Mouse (Mus musculus): ENCODE measurements around the gene Srbd1. TPM values are rescaled to one million over a fixed set of nuclear protein-coding genes. Genes with fewer than 3 reads are reported as not detected.

Gene Srbd1
- polyA plus RNA-seq, 1 experiment from 2014 or later = 10.1 TPM

- Histone ChIP-seq H3K9me3 (ENCODE audit: low read depth, low read length) (no peaks in the 10 kb centered on the region), H3K4me1 (ENCODE audit: insufficient read depth) (no peaks in the 10 kb centered on the region), H3K9ac (no peak overlapping the region), H3K27me3 (ENCODE audit: insufficient read depth, low read length) (no peaks in the 10 kb centered on the region), H3K4me3 (ENCODE audit: low read depth, low read length) (no peak overlapping the region), H3K36me3 (ENCODE audit: insufficient read depth) (no peaks in the 10 kb centered on the region), H3K4me2 (no peak overlapping the region; the same call in 1 of the 2 replicates), H3K27ac (ENCODE audit: low read depth) (no peak overlapping the region)
- no peak for TF ChIP-seq CTCF (IDR thresholded peaks at IDR 0.05; ENCODE audit: low read depth)
- ATAC-seq (ENCODE audit: insufficient read depth) (peak; percentile 56), DNase-seq (peak; percentile 77)
- WGBS = 42% methylated on average over 11 of the region's 11 CpGs
Observed at GRCm38 (mm10) chr17:85948911-85949909, 195.8 kb downstream of the Srbd1 start.

GRCm38 (mm10) chr17:85944726-85945125 is 200.2 kb downstream of the Srbd1 start:
- ATAC-seq (ENCODE audit: insufficient read depth) (no peak), DNase-seq (no peak)
- H3K4me1 ChIP-seq (ENCODE audit: insufficient read depth) = no peaks in the 10 kb centered on the region
- no peaks in the 10 kb centered on the region for H3K27me3 ChIP-seq (ENCODE audit: insufficient read depth, low read length)
- H3K4me2 ChIP-seq = no peak overlapping the region
- whole genome bisulfite sequencing = 79% methylated on average over 4 of the region's 4 CpGs
- no peaks in the 10 kb centered on the region for H3K36me3 ChIP-seq (ENCODE audit: insufficient read depth)
- no peak overlapping the region for H3K4me3 ChIP-seq (ENCODE audit: low read depth, low read length)
- no peaks in the 10 kb centered on the region for H3K9me3 ChIP-seq (ENCODE audit: low read depth, low read length)
- TF ChIP-seq CTCF (IDR thresholded peaks at IDR 0.05; ENCODE audit: low read depth) = no peak
- H3K27ac ChIP-seq (ENCODE audit: low read depth) = no peak overlapping the region
- H3K9ac ChIP-seq = no peak overlapping the region

GRCm38 (mm10) chr17:85943994-85944640 is 200.9 kb downstream of the Srbd1 start:
- TF ChIP-seq CTCF (IDR thresholded peaks at IDR 0.05; ENCODE audit: low read depth) = no peak
- H3K36me3 ChIP-seq (ENCODE audit: insufficient read depth) = no peaks in the 10 kb centered on the region
- no peak overlapping the region for H3K9ac ChIP-seq
- H3K4me3 ChIP-seq (ENCODE audit: low read depth, low read length) = no peak overlapping the region
- no peaks in the 10 kb centered on the region for H3K27me3 ChIP-seq (ENCODE audit: insufficient read depth, low read length)
- DNase-seq (no peak), ATAC-seq (ENCODE audit: insufficient read depth) (no peak)
- H3K4me2 ChIP-seq = no peak overlapping the region
- no peaks in the 10 kb centered on the region for H3K9me3 ChIP-seq (ENCODE audit: low read depth, low read length)
- no peaks in the 10 kb centered on the region for H3K4me1 ChIP-seq (ENCODE audit: insufficient read depth)
- H3K27ac ChIP-seq (ENCODE audit: low read depth) = no peak overlapping the region
- 72% methylated on average over 12 of the region's 12 CpGs for WGBS

DNA sequence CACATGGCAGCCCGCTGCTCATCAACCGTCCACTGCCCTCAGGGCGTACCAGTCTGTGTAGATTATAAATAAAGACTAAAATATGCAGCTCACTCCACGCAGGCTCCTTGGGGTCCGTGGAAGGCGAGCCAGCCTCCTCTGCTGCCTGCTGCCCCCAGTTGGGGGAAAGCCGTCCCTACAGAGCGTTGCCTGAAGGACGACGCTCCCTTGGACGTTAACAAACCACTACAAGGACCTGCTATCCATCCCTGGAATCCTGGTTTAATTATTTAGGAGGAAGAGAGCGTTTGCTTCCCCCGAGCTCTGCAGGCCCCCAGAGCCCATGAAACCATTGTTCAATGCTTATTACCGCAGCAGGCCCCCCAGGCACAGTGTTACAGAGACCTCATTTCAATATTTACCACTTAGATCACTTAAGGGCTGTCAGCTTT is 201.4 kb downstream of the Srbd1 start:
- Histone ChIP-seq H3K4me1 (ENCODE audit: insufficient read depth) (no peaks in the 10 kb centered on the region), H3K9ac (no peak overlapping the region), H3K9me3 (ENCODE audit: low read depth, low read length) (no peaks in the 10 kb centered on the region), H3K27ac (ENCODE audit: low read depth) (no peak overlapping the region), H3K36me3 (ENCODE audit: insufficient read depth) (no peaks in the 10 kb centered on the region), H3K4me3 (ENCODE audit: low read depth, low read length) (no peak overlapping the region), H3K27me3 (ENCODE audit: insufficient read depth, low read length) (no peaks in the 10 kb centered on the region), H3K4me2 (no peak overlapping the region)
- WGBS = 45% methylated on average over 14 of the region's 14 CpGs
- TF ChIP-seq CTCF (IDR thresholded peaks at IDR 0.05; ENCODE audit: low read depth) = peak; percentile 24; the same call in 1 of the 2 replicates
- DNase-seq (no peak), ATAC-seq (ENCODE audit: insufficient read depth) (no peak)

DNA sequence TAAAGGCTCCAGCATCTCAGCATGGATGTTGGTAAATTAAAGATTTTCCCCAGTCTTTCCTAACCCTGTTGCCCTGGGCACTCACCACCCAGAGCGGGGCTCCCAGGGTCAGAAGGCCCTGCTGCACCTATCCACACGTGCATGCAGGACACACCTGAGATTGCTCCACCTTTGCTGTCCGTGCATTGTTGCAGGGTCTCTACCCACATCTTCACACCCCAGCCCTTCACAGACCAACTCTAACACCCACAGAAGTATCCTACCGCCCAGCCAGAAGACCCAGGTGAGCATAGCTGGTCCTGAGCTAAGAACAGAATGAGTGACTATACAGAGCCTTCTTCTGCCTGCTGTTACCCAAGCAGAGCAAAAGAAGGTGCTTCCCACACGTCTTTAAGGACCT is 201.9 kb downstream of the Srbd1 start:
- DNase-seq (no peak), ATAC-seq (ENCODE audit: insufficient read depth) (no peak; the same call in 1 of the 2 replicates)
- H3K4me1 ChIP-seq (ENCODE audit: insufficient read depth) = no peaks in the 10 kb centered on the region
- no peaks in the 10 kb centered on the region for H3K9me3 ChIP-seq (ENCODE audit: low read depth, low read length)
- WGBS = 77% methylated on average over 5 of the region's 5 CpGs
- no peak overlapping the region for H3K4me3 ChIP-seq (ENCODE audit: low read depth, low read length)
- no peak overlapping the region for H3K4me2 ChIP-seq
- no peak overlapping the region for H3K9ac ChIP-seq
- H3K27me3 ChIP-seq (ENCODE audit: insufficient read depth, low read length) = no peaks in the 10 kb centered on the region
- H3K36me3 ChIP-seq (ENCODE audit: insufficient read depth) = no peaks in the 10 kb centered on the region
- no peak overlapping the region for H3K27ac ChIP-seq (ENCODE audit: low read depth)
- no peak for TF ChIP-seq CTCF (IDR thresholded peaks at IDR 0.05; ENCODE audit: low read depth)

- DNase-seq = no peak
- Histone ChIP-seq H3K9me3 (ENCODE audit: low read depth, low read length) (no peaks in the 10 kb centered on the region), H3K9ac (no peak overlapping the region), H3K36me3 (ENCODE audit: insufficient read depth) (no peaks in the 10 kb centered on the region), H3K27me3 (ENCODE audit: insufficient read depth, low read length) (no peaks in the 10 kb centered on the region), H3K4me1 (ENCODE audit: insufficient read depth) (no peaks in the 10 kb centered on the region), H3K27ac (ENCODE audit: low read depth) (no peak overlapping the region), H3K4me3 (ENCODE audit: low read depth, low read length) (no peak overlapping the region), H3K4me2 (no peak overlapping the region)
- whole genome bisulfite sequencing = 87% methylated on average over 5 of the region's 5 CpGs
- TF ChIP-seq CTCF (IDR thresholded peaks at IDR 0.05; ENCODE audit: low read depth) = no peak
- ATAC-seq (ENCODE audit: insufficient read depth) = 0 out of 2 replicates have a peak, but pooled peaks have one; percentile 28
Observed at GRCm38 (mm10) chr17:85942123-85942522, 202.9 kb downstream of the Srbd1 start.
